Mouse (Mus musculus): ENCODE measurements around the gene Rxylt1. TPM values are rescaled to one million over a fixed set of nuclear protein-coding genes. Genes with fewer than 3 reads are reported as not detected.

The Rxylt1 gene
- polyA plus RNA-seq, 1 experiment from 2014 or later = 45.2 TPM

- ATAC-seq = no peak
- Histone ChIP-seq H3K27me3 (replicated peaks; ENCODE audit: control insufficient read depth, insufficient read depth, low read length) (no peaks in the 10 kb centered on the region), H3K4me3 (ENCODE audit: low read depth, low read length) (no peak overlapping the region), H3K36me3 (ENCODE audit: control insufficient read depth, insufficient read depth) (no peaks in the 10 kb centered on the region), H3K9me3 (ENCODE audit: control insufficient read depth) (no peaks in the 10 kb centered on the region), H3K9ac (ENCODE audit: low read depth, low read length) (no peak overlapping the region), H3K27ac (ENCODE audit: low read depth, low read length) (no peak overlapping the region), H3K4me1 (replicated peaks; ENCODE audit: control insufficient read depth, insufficient read depth, low read length) (peaks cover 5% of the 10 kb centered on the region; the same call in 1 of the 2 replicates), H3K4me2 (replicated peaks; ENCODE audit: low read depth) (no peak overlapping the region)
- WGBS = 37% methylated on average over 5 of the region's 5 CpGs
- TF ChIP-seq CTCF (IDR thresholded peaks at IDR 0.05; ENCODE audit: low read depth) = no peak
Observed at GRCm38 (mm10) chr10:122030420-122030819, 66.8 kb downstream of the Rxylt1 start.

- H3K9ac ChIP-seq (ENCODE audit: low read depth, low read length) = no peak overlapping the region
- peak; percentile 66 for ATAC-seq
- no peaks in the 10 kb centered on the region for H3K9me3 ChIP-seq (ENCODE audit: control insufficient read depth)
- H3K36me3 ChIP-seq (ENCODE audit: control insufficient read depth, insufficient read depth) = no peaks in the 10 kb centered on the region
- 5% methylated on average over 7 of the region's 7 CpGs for WGBS
- H3K4me1 ChIP-seq (replicated peaks; ENCODE audit: control insufficient read depth, insufficient read depth, low read length) = peaks cover 5% of the 10 kb centered on the region; the same call in 1 of the 2 replicates
- peak overlapping the region; percentile 60 for H3K4me2 ChIP-seq (replicated peaks; ENCODE audit: low read depth)
- no peak overlapping the region for H3K27ac ChIP-seq (ENCODE audit: low read depth, low read length)
- TF ChIP-seq CTCF (IDR thresholded peaks at IDR 0.05; ENCODE audit: low read depth) = no peak
- H3K4me3 ChIP-seq (ENCODE audit: low read depth, low read length) = 0 out of 2 replicates have a peak overlapping the region, but pooled peaks have one; percentile 9
- H3K27me3 ChIP-seq (replicated peaks; ENCODE audit: control insufficient read depth, insufficient read depth, low read length) = no peaks in the 10 kb centered on the region
Observed at GRCm38 (mm10) chr10:122029738-122030137, 67.4 kb downstream of the Rxylt1 start.

Other genes with a start within 250 kb of the Rxylt1 start
- gene Srgap1, start 50.1 kb downstream of the Rxylt1 start, polyA plus RNA-seq (2015; fragmentation: Nextera tagmentation; extraction: Ambion mirVana) = 2.6 and 3.3 TPM in 2 replicates